In the genomic region with DNA sequence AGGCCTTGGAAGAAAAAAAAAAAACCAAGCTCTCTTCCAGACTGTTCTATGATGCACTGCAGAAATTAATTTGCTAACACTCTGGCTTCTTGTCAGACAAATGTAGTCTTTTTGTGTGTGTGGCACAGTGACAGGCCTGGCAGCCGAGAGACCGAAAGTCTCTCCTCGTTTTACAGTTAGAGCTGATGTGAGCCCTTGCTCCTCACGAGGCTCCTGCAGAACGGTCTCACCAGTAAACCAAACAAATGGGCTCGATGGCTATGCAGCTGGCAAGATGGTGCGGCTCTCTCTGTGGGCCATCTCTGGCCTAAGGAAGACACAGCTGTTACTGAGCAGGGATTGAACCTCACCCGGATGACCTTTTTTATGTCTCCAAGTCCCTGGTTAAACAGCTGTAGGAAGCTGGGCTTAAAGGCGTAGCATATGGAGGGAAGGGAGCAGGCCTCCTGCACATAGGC, we compare ENCODE assay signal across 12 mouse cellular contexts. TPM values are rescaled to one million over a fixed set of nuclear protein-coding genes. Genes with fewer than 3 reads are reported as not detected.
DNase-seq lines count a peak whose midpoint lies in the region; ATAC-seq lines count a peak whose summit lies in the region.
"Had no signal": no experiment of that assay in that cellular context is flagged by ENCODE, and none has a peak within 500 bp of the region (broad histone marks: within the 10 kb centered on the region; RNA-seq: fewer than 3 reads in every experiment).

No protein-coding gene starts in this region.

- intact Hi-C loops in heart, postnatal 10 days (cut with DNase I): no loop called here
- intact Hi-C loops in heart, postnatal 25 days (cut with DNase I): no loop called here

- H3K4me3 ChIP-seq in lung, embryonic 16.5 days (ENCODE audit: low read length): no peak overlapping the region
- H3K4me3 ChIP-seq in forebrain, embryonic 15.5 days: no peak overlapping the region
- no peak overlapping the region for H3K4me3 ChIP-seq in neural tube, embryonic 15.5 days (replicated peaks)

- peaks cover 33% of the 10 kb centered on the region for H3K4me1 ChIP-seq in lung, embryonic 16.5 days (replicated peaks; ENCODE audit: control insufficient read depth, insufficient read depth, low read length)
- peaks cover 57% of the 10 kb centered on the region for H3K4me1 ChIP-seq in forebrain, embryonic 15.5 days
- peaks cover 31% of the 10 kb centered on the region for H3K4me1 ChIP-seq in neural tube, embryonic 15.5 days

- peak; percentile 25 to 31 for DNase-seq in heart, postnatal 10 days
- no peak for DNase-seq in heart, postnatal 25 days (ENCODE audit: low spot score)
- no peak for DNase-seq in lung, postnatal 14 days
- no peak for DNase-seq in Muller cell, postnatal 12 days (ENCODE audit: inconsistent ontology term)
- DNase-seq in spleen, postnatal 10 days (ENCODE audit: low spot score in 2 of 2): no peak
- DNase-seq: adrenal gland, postnatal 25 days; cerebellum, postnatal 10 days; kidney, adult 9 months had no signal

- 39% methylated on average over 9 of the region's 9 CpGs for WGBS in lung, embryonic 16.5 days
- WGBS in forebrain, embryonic 15.5 days: 61% methylated on average over 9 of the region's 9 CpGs
- WGBS in neural tube, embryonic 15.5 days: 51% methylated on average over 9 of the region's 9 CpGs

- peak overlapping the region; percentile 1; the same call in 1 of the 2 replicates for H3K27ac ChIP-seq in lung, embryonic 16.5 days (ENCODE audit: low read length)
- H3K27ac ChIP-seq in forebrain, embryonic 15.5 days (replicated peaks): peak overlapping the region; percentile 80
- peak overlapping the region; percentile 20 for H3K27ac ChIP-seq in neural tube, embryonic 15.5 days (replicated peaks)

- H3K27me3 ChIP-seq in lung, embryonic 16.5 days (ENCODE audit: control insufficient read depth, insufficient read depth, low read depth, low read length): no peaks in the 10 kb centered on the region
- no peaks in the 10 kb centered on the region for H3K27me3 ChIP-seq in forebrain, embryonic 15.5 days
- no peaks in the 10 kb centered on the region for H3K27me3 ChIP-seq in neural tube, embryonic 15.5 days (replicated peaks)

- H3K36me3 ChIP-seq in lung, embryonic 16.5 days (ENCODE audit: control insufficient read depth, insufficient read depth, low read length): no peaks in the 10 kb centered on the region
- no peaks in the 10 kb centered on the region for H3K36me3 ChIP-seq in forebrain, embryonic 15.5 days
- H3K36me3 ChIP-seq in neural tube, embryonic 15.5 days: no peaks in the 10 kb centered on the region

- no peaks in the 10 kb centered on the region for H3K9me3 ChIP-seq in lung, embryonic 16.5 days (ENCODE audit: control insufficient read depth, low read length)
- H3K9me3 ChIP-seq in forebrain, embryonic 15.5 days: no peaks in the 10 kb centered on the region
- no peaks in the 10 kb centered on the region for H3K9me3 ChIP-seq in neural tube, embryonic 15.5 days (replicated peaks)

- H3K9ac ChIP-seq in lung, embryonic 16.5 days (ENCODE audit: low read length): no peak overlapping the region
- no peak overlapping the region for H3K9ac ChIP-seq in forebrain, embryonic 15.5 days (replicated peaks)
- H3K9ac ChIP-seq in neural tube, embryonic 15.5 days (replicated peaks): no peak overlapping the region

- no peak overlapping the region for H3K4me2 ChIP-seq in lung, embryonic 16.5 days (ENCODE audit: low read depth, low read length)
- no peak overlapping the region for H3K4me2 ChIP-seq in forebrain, embryonic 15.5 days (replicated peaks)
- no peak overlapping the region for H3K4me2 ChIP-seq in neural tube, embryonic 15.5 days
- H3K4me2 ChIP-seq: heart, embryonic 11.5 days had no signal

- peak; percentile 55 for ATAC-seq in lung, embryonic 16.5 days (ENCODE audit: low read depth)
- ATAC-seq in forebrain, embryonic 15.5 days (replicated peaks): peak; percentile 30; the same call in 1 of the 2 replicates
- ATAC-seq in neural tube, embryonic 15.5 days (ENCODE audit: low FRiP score): no peak

RNA-seq across cellular contexts. Expression of a gene that starts 48.3 kb away (rescaled TPM):
- 10 to 100 TPM; 11.9 to 13.2 TPM for total RNA-seq in heart, postnatal 10 days (2021)
- total RNA-seq in heart, postnatal 25 days (2021): 1 to 10 TPM; 5.9 to 6.7 TPM
- 18.8 and 20.2 TPM in 2 replicates for polyA plus RNA-seq in lung, embryonic 16.5 days (2015; fragmentation: Nextera tagmentation; extraction: Ambion mirVana)
- polyA plus RNA-seq in forebrain, embryonic 15.5 days (2015; fragmentation: Nextera tagmentation; extraction: Ambion mirVana): 18.3 and 20.3 TPM in 2 replicates
- 9.6 and 10.1 TPM in 2 replicates for polyA plus RNA-seq in neural tube, embryonic 15.5 days (2015; fragmentation: Nextera tagmentation; extraction: Ambion mirVana)

Comparison
In these comparisons a context has a peak if more than half of its experiments do, and no peak if none do; other contexts are left out.
1. DNase-seq: peak in heart, postnatal 10 days (2 of 2); none in heart, postnatal 25 days (single experiment), lung, postnatal 14 days (single experiment), Muller cell, postnatal 12 days (single experiment) and spleen, postnatal 10 days (0 of 2).
2. H3K27ac ChIP-seq: peak in every context shown above with its lines; median percentile 80 in forebrain, embryonic 15.5 days; 20 in neural tube, embryonic 15.5 days; 1 in lung, embryonic 16.5 days.